In genomic region chr2:153131019-153131418, GRCm38 (mm10) we compare ENCODE assay signal across 10 mouse cellular contexts. TPM values are rescaled to one million over a fixed set of nuclear protein-coding genes. Genes with fewer than 3 reads are reported as not detected.
A peak's percentile ranks its signal among the peaks of the same experiment; 100 is the strongest.
DNase-seq lines count a peak whose midpoint lies in the region; ATAC-seq and TF ChIP-seq lines count a peak whose summit lies in the region.
"Had no signal": no experiment of that assay in that cellular context is flagged by ENCODE, and none has a peak within 500 bp of the region (broad histone marks: within the 10 kb centered on the region; RNA-seq: fewer than 3 reads in every experiment).

No protein-coding gene starts in this region.

- no peak overlapping the region for H3K4me2 ChIP-seq in kidney, embryonic 14.5 days (replicated peaks; ENCODE audit: low read depth, low read length)
- H3K4me2 ChIP-seq in liver, postnatal 0 days (ENCODE audit: low read depth, low read length), result no peak overlapping the region
- H3K4me2 ChIP-seq: heart, embryonic 13.5 days; limb, embryonic 15.5 days had no signal

- WGBS in kidney, adult 2 months, result 26% methylated on average over 6 of the region's 6 CpGs
- WGBS in kidney, embryonic 14.5 days, result 18% methylated on average over 6 of the region's 6 CpGs
- 16% methylated on average over 6 of the region's 6 CpGs for WGBS in liver, postnatal 0 days (ENCODE audit: insufficient replicate concordance)

- TF ChIP-seq POLR2A in kidney, adult 2 months (IDR thresholded peaks at IDR 0.05; ENCODE audit: low read depth, low read length), result no peak

- H3K9ac ChIP-seq in kidney, embryonic 14.5 days (ENCODE audit: low read depth, low read length), result no peak overlapping the region
- no peak overlapping the region for H3K9ac ChIP-seq in liver, postnatal 0 days (replicated peaks)
- H3K9ac ChIP-seq: heart, embryonic 13.5 days; limb, embryonic 15.5 days had no signal

- no peak overlapping the region for H3ac ChIP-seq in C2C12 (ENCODE audit: control insufficient read depth, insufficient read length, low read depth)

- no peaks in the 10 kb centered on the region for H3K9me3 ChIP-seq in kidney, embryonic 14.5 days (ENCODE audit: control insufficient read depth, low read length)
- H3K9me3 ChIP-seq in liver, postnatal 0 days (ENCODE audit: low read length), result no peaks in the 10 kb centered on the region
- H3K9me3 ChIP-seq: heart, embryonic 13.5 days; limb, embryonic 15.5 days had no signal

- H3K27me3 ChIP-seq in kidney, adult 2 months (replicated peaks; ENCODE audit: control insufficient read depth, insufficient read depth, low read length), result no peaks in the 10 kb centered on the region
- H3K27me3 ChIP-seq in kidney, embryonic 14.5 days (ENCODE audit: control insufficient read depth, insufficient read depth, low read length), result no peaks in the 10 kb centered on the region
- peaks cover 8% of the 10 kb centered on the region for H3K27me3 ChIP-seq in C2C12 (ENCODE audit: control insufficient read depth, insufficient read depth, insufficient read length)
- H3K27me3 ChIP-seq in liver, postnatal 0 days (ENCODE audit: insufficient read depth, low read length), result no peaks in the 10 kb centered on the region

- H3K36me3 ChIP-seq in kidney, adult 2 months (ENCODE audit: control insufficient read depth, insufficient read depth, low read length), result no peaks in the 10 kb centered on the region
- no peaks in the 10 kb centered on the region for H3K36me3 ChIP-seq in kidney, embryonic 14.5 days (ENCODE audit: control insufficient read depth, insufficient read depth, low read length)
- no peaks in the 10 kb centered on the region for H3K36me3 ChIP-seq in C2C12 (ENCODE audit: control insufficient read depth, insufficient read depth)
- H3K36me3 ChIP-seq in liver, postnatal 0 days (replicated peaks; ENCODE audit: insufficient read depth, low read length), result no peaks in the 10 kb centered on the region
- H3K36me3 ChIP-seq: heart, embryonic 13.5 days; limb, embryonic 15.5 days had no signal

- TF ChIP-seq CTCF in kidney, adult 2 months (conservative IDR thresholded peaks at IDR 0.05; ENCODE audit: insufficient read depth, insufficient read length, low read depth, low read length), result peak; percentile 63
- TF ChIP-seq CTCF in C2C12 (IDR thresholded peaks at IDR 0.05; ENCODE audit: control insufficient read depth, insufficient read depth, insufficient read length), result peak; percentile 40
- peak; percentile 71 for TF ChIP-seq CTCF in liver, postnatal 0 days (IDR thresholded peaks at IDR 0.05; ENCODE audit: low read depth)

- DNase-seq in kidney, adult 2 months, result peak; percentile 13
- DNase-seq in NIH3T3 (ENCODE audit: low read depth) (peak; percentile 19), MN1 (ENCODE audit: low spot score) (no peak)
- DNase-seq in liver, postnatal 0 days, result peak; percentile 49

- H3K79me3 ChIP-seq in C2C12 (ENCODE audit: low read depth), result no peaks in the 10 kb centered on the region

- no peaks in the 10 kb centered on the region for H3K4me1 ChIP-seq in kidney, adult 2 months (ENCODE audit: control insufficient read depth, insufficient read depth, low read length)
- no peaks in the 10 kb centered on the region for H3K4me1 ChIP-seq in kidney, embryonic 14.5 days (ENCODE audit: control insufficient read depth, insufficient read depth, low read length)
- no peaks in the 10 kb centered on the region for H3K4me1 ChIP-seq in liver, postnatal 0 days (ENCODE audit: insufficient read depth)
- H3K4me1 ChIP-seq: heart, embryonic 13.5 days; limb, embryonic 15.5 days had no signal

- H3K79me2 ChIP-seq in C2C12 (ENCODE audit: control insufficient read depth, insufficient read depth), result no peaks in the 10 kb centered on the region

- no peak overlapping the region for H3K4me3 ChIP-seq in kidney, adult 2 months (ENCODE audit: insufficient read depth, low read depth, low read length)
- no peak overlapping the region for H3K4me3 ChIP-seq in kidney, embryonic 14.5 days (ENCODE audit: low read length)
- H3K4me3 ChIP-seq in C2C12 (ENCODE audit: insufficient read depth, poor library complexity, severe bottlenecking), result no peak overlapping the region
- H3K4me3 ChIP-seq in liver, postnatal 0 days (ENCODE audit: low read depth, low read length), result no peak overlapping the region
- H3K4me3 ChIP-seq: heart, embryonic 13.5 days; limb, embryonic 15.5 days had no signal

- H3K27ac ChIP-seq in kidney, adult 2 months (ENCODE audit: insufficient read depth, low read depth, low read length), result no peak overlapping the region
- H3K27ac ChIP-seq in kidney, embryonic 14.5 days (ENCODE audit: low read depth, low read length), result no peak overlapping the region
- no peak overlapping the region for H3K27ac ChIP-seq in liver, postnatal 0 days (ENCODE audit: low read depth)
- H3K27ac ChIP-seq: heart, embryonic 13.5 days; limb, embryonic 15.5 days had no signal

- TF ChIP-seq EP300 in liver, postnatal 0 days (IDR thresholded peaks at IDR 0.05; ENCODE audit: low read depth), result no peak

- no peak for ATAC-seq in kidney, embryonic 14.5 days (ENCODE audit: low FRiP score, low TSS enrichment)
- ATAC-seq in liver, postnatal 0 days, result no peak
- no peak for ATAC-seq in activated CD4-positive, CD25-positive, alpha-beta regulatory T cell, adult 4 months
- ATAC-seq in erythroblast, adult 5-6 weeks (replicated peaks; ENCODE audit: low FRiP score, poor library complexity, severe bottlenecking), result no peak

TF ChIP-seq in C2C12, 6 proteins besides CTCF, POLR2A, EP300 and RAD21:
- no peak for TF ChIP-seq MAX (IDR thresholded peaks at IDR 0.05)
- TF ChIP-seq USF1 (IDR thresholded peaks at IDR 0.05; ENCODE audit: low read depth), result no peak
- TF ChIP-seq MYOD1 (IDR thresholded peaks at IDR 0.05; ENCODE audit: control insufficient read depth, insufficient read length, low read depth), result no peak
- TF ChIP-seq FOSL1 (IDR thresholded peaks at IDR 0.05; ENCODE audit: insufficient read depth, low read length, poor library complexity, severe bottlenecking), result no peak
- TF ChIP-seq MYOG (IDR thresholded peaks at IDR 0.05; ENCODE audit: control insufficient read depth, extremely low read depth, insufficient read length), result no peak
- no peak for TF ChIP-seq CEBPB (IDR thresholded peaks at IDR 0.05; ENCODE audit: low read depth)

RNA-seq across cellular contexts. Expression of gene Hck, which starts 22.8 kb away (rescaled TPM):
- polyA plus RNA-seq in kidney, adult 2 months (2012; rRNA removed), result 2.9 and 4.4 TPM in 2 replicates
- polyA plus RNA-seq in kidney, embryonic 14.5 days (2014; fragmentation: Nextera tagmentation; extraction: Ambion mirVana), result 3.9 and 4.8 TPM in 2 replicates
- 0.32 TPM for polyA plus RNA-seq in C2C12 (2012; fragmentation: generic; extraction: Trizol)
- 13.3 and 14.0 TPM in 2 replicates for polyA plus RNA-seq in liver, postnatal 0 days (2015; fragmentation: Nextera tagmentation; extraction: Ambion mirVana)
- polyA plus RNA-seq in activated CD4-positive, CD25-positive, alpha-beta regulatory T cell, adult 4 months (2017; shearing (Covaris generic)), result under 1 TPM in 1 of 2 experiments, not detected in 1; 0.97 TPM
- total RNA-seq in erythroblast, adult 5-6 weeks (2015; ENCODE audit: low replicate concordance), result 19.2 and 46.6 TPM in 2 replicates
- 28.7 and 45.7 TPM in 2 replicates for total RNA-seq in erythroblast, adult 5-6 weeks (2017; ENCODE audit: low replicate concordance)

RNA-seq across cellular contexts. Expression of gene Tm9sf4, which starts 30.1 kb away (rescaled TPM):
- 46.0 and 49.5 TPM in 2 replicates for polyA plus RNA-seq in kidney, adult 2 months (2012; rRNA removed)
- 71.1 and 99.4 TPM in 2 replicates for polyA plus RNA-seq in kidney, embryonic 14.5 days (2014; fragmentation: Nextera tagmentation; extraction: Ambion mirVana)
- 43.4 TPM for polyA plus RNA-seq in C2C12 (2012; fragmentation: generic; extraction: Trizol)
- polyA plus RNA-seq in liver, postnatal 0 days (2015; fragmentation: Nextera tagmentation; extraction: Ambion mirVana), result 24.4 and 24.7 TPM in 2 replicates
- 10 to 100 TPM; 24.1 to 41.4 TPM for polyA plus RNA-seq in activated CD4-positive, CD25-positive, alpha-beta regulatory T cell, adult 4 months (2017; shearing (Covaris generic))
- 16.9 and 19.2 TPM in 2 replicates for total RNA-seq in erythroblast, adult 5-6 weeks (2015; ENCODE audit: low replicate concordance)
- 14.9 and 23.3 TPM in 2 replicates for total RNA-seq in erythroblast, adult 5-6 weeks (2017; ENCODE audit: low replicate concordance)
